Mouse (Mus musculus) liver, embryonic 13.5 days (tissue): ENCODE results near the gene Rabgap1l. TPM values are rescaled to one million over a fixed set of nuclear protein-coding genes. Genes with fewer than 3 reads are reported as not detected.
A peak's percentile ranks its signal among the peaks of the same experiment; 100 is the strongest.

ENCODE experiments used
- ATAC-seq: fragments of 200-750 bp; cut with Nextera tagmentation; 2 replicates; pipeline ENCODE4 v1.8.0; 2017; ENCODE audit warnings: low read depth, mild to moderate bottlenecking, moderate number of reproducible peaks, moderate library complexity
- DNase-seq: peaks from one replicate; pipeline ENCODE4 v3.0.0; 2022
- H3K27ac ChIP-seq: fragments of 300-500 bp; sonication (generic); 2 replicates; pipeline ENCODE4 v1.5.1; 2015; ENCODE audit warnings: moderate library complexity, mild to moderate bottlenecking, inconsistent platforms
- H3K27me3 ChIP-seq: fragments of 300-500 bp; sonication (generic); 2 replicates; pipeline ENCODE4 v1.6.1; 2015; ENCODE audit warnings: mild to moderate bottlenecking, inconsistent platforms
- H3K36me3 ChIP-seq: fragments of 300-500 bp; sonication (generic); 2 replicates; pipeline ENCODE4 v1.6.1; 2015; ENCODE audit warnings: mild to moderate bottlenecking, inconsistent platforms
- H3K4me1 ChIP-seq: fragments of 300-500 bp; sonication (generic); replicated peaks from 2 replicates; pipeline ENCODE4 v1.6.1; 2015; ENCODE audit warnings: inconsistent platforms
- H3K4me2 ChIP-seq: fragments of 300-500 bp; sonication (generic); 2 replicates; pipeline ENCODE4 v1.6.1; 2015; ENCODE audit warnings: inconsistent platforms, mild to moderate bottlenecking, moderate library complexity
- H3K4me3 ChIP-seq: fragments of 300-500 bp; sonication (generic); replicated peaks from 2 replicates; pipeline ENCODE4 v1.5.1; 2015; ENCODE audit warnings: mild to moderate bottlenecking, inconsistent platforms
- H3K9ac ChIP-seq: fragments of 300-500 bp; sonication (generic); 2 replicates; pipeline ENCODE4 v1.6.1; 2015; ENCODE audit warnings: mild to moderate bottlenecking, inconsistent platforms
- H3K9me3 ChIP-seq: fragments of 300-500 bp; sonication (generic); replicated peaks from 2 replicates; pipeline ENCODE4 v1.6.1; 2016; ENCODE audit warnings: inconsistent platforms
- WGBS: fragments of 180-500 bp; shearing (Covaris S2); methylation state at CpG from one replicate; pipeline ENCODE4 v1.1.7; 2015; ENCODE audit not compliant: insufficient replicate concordance; 5-methylcytosine and 5-hydroxymethylcytosine counted together
- polyA plus RNA-seq: library from polyadenylated mRNA; unstranded; fragments of >200 nt; fragmentation: Nextera tagmentation; extraction: Ambion mirVana; gene quantifications from 2 replicates; pipeline ENCODE4 v1.2.1, GENCODE M21; 2015

Gene Rabgap1l
- polyA plus RNA-seq, 1 experiment from 2014 or later: 37.5 TPM

DNA sequence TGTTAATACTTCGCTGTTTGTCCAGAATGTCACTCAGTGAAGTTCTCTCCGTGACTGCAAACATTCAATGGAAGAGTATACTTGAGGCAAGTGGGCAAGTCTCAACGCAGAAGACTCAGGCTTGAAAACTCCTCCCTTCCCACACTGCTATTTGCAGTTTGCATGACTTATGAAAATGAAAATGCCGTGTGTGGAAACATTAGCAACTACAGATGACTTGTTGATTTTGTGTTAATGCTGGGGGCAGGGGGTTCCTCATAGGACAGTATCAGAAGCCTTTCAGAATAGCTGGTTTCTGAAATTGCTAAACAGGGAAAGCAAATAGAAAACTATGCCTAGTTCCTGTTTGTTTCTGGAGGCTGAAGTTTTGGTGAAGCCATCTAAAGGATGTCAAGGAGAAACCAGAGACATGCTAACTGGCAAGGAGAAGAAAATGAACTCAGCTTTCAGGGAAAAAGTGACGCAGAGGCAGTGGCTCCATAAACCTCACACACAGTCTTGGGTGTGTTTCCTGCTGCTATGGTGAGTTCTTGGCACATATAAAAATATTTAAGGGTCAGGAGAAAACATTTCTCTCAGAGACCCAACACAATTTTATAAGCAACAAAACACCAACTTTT, 541.5 kb downstream of the Rabgap1l start:
- WGBS: 74% methylated on average over 5 of the region's 5 CpGs
- Histone ChIP-seq H3K9ac (no peak overlapping the region), H3K27ac (no peak overlapping the region), H3K9me3 (no peaks in the 10 kb centered on the region), H3K4me2 (no peak overlapping the region), H3K4me3 (no peak overlapping the region), H3K36me3 (peaks cover 10% of the 10 kb centered on the region), H3K4me1 (no peaks in the 10 kb centered on the region), H3K27me3 (no peaks in the 10 kb centered on the region)
- no peak for ATAC-seq
- DNase-seq: no peak

DNA sequence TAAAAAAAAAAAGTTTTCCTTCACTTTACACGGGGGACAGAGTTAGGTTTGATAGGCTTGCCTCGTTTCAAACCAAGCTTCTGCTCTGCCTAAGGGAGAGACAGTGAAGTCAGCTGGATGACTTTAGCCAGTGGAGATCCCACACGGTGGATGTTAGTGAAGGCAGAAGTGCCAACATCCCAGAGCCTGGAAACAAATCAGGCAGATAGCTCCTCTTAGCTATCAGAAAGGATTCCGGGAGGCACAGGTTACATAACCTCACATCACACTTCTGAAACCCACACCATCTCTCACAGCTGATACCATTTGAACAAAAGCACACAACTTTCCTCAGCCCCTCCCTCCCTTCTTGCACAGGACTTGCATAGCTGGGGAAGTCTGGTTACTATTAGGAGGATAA, 542.2 kb downstream of the Rabgap1l start:
- H3K9ac ChIP-seq: no peak overlapping the region
- DNase-seq: no peak
- H3K4me1 ChIP-seq: no peaks in the 10 kb centered on the region
- WGBS: 54% methylated on average over 4 of the region's 4 CpGs
- ATAC-seq: no peak
- no peaks in the 10 kb centered on the region for H3K9me3 ChIP-seq
- peaks cover 8% of the 10 kb centered on the region for H3K36me3 ChIP-seq
- no peaks in the 10 kb centered on the region for H3K27me3 ChIP-seq
- H3K27ac ChIP-seq: no peak overlapping the region
- no peak overlapping the region for H3K4me3 ChIP-seq
- H3K4me2 ChIP-seq: no peak overlapping the region

DNA sequence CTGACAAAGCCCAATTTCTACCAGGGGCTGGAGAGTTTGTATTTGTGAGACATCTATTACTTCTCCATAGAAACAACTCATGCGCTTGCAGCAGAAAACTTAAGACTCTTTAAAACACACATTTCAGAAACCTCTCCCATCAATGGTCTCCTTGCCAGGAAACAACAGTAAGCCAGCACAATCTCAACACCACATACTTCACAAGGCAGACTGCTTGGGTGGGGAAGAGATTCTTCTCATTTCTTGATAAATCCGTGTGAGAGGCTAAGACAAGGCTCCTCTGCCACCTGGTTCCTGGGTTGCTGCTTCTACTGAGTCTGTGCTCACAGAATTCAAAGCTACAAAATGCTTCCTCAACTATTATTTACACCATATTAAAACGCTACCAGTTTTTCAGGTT, 543.2 kb downstream of the Rabgap1l start:
- H3K36me3 ChIP-seq: no peaks in the 10 kb centered on the region
- 58% methylated on average over 3 of the region's 3 CpGs for WGBS
- no peaks in the 10 kb centered on the region for H3K9me3 ChIP-seq
- no peaks in the 10 kb centered on the region for H3K27me3 ChIP-seq
- ATAC-seq (no peak), DNase-seq (no peak)
- H3K4me1 ChIP-seq: no peaks in the 10 kb centered on the region
- no peak overlapping the region for H3K27ac ChIP-seq
- H3K9ac ChIP-seq: no peak overlapping the region
- H3K4me3 ChIP-seq: no peak overlapping the region
- no peak overlapping the region for H3K4me2 ChIP-seq

DNA sequence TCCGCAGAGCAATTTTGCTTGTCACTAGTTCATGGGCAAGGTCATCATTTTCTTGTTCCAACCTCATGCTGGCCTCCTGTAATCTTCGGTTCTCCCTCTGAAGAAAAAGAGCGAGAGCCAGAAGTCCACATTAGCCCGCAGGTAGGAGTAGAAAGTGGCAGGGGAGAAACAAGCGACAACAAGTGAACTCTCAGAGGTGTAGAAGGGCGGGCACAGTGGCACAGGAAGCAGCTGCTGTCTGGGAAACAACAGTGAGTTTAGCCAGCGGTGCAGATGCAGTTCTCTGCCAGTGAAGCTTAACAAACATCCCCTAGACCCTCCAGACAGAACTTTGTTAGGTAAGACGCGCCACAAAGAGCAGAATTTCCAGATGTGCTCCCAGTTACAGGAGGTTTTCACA, 545.5 kb downstream of the Rabgap1l start:
- no peaks in the 10 kb centered on the region for H3K4me1 ChIP-seq
- H3K36me3 ChIP-seq: no peaks in the 10 kb centered on the region
- no peak for ATAC-seq
- no peaks in the 10 kb centered on the region for H3K9me3 ChIP-seq
- 74% methylated on average over 9 of the region's 9 CpGs for WGBS
- no peak overlapping the region for H3K4me2 ChIP-seq
- H3K9ac ChIP-seq: no peak overlapping the region
- no peak overlapping the region for H3K4me3 ChIP-seq
- no peak for DNase-seq
- no peak overlapping the region for H3K27ac ChIP-seq
- no peaks in the 10 kb centered on the region for H3K27me3 ChIP-seq

DNA sequence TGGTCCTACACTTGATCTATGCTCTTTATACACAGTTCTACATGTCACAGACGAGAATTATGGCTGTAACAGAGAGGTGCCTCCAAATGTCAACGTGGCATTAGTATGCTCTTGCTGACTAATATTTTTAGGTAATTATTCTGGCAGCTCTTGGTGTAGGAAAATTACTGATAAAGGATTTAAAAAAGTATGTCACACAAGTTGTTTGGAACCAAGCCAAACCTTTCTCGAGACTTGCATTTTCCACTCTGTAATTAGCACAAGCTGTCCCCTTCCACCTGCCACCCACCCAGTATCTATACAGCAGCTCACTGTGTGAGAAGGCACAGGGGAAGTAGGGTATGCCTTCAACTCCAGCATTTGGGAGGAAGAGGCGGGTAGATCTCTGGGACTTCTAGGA, 546.2 kb downstream of the Rabgap1l start:
- H3K4me1 ChIP-seq: no peaks in the 10 kb centered on the region
- H3K9me3 ChIP-seq: no peaks in the 10 kb centered on the region
- H3K36me3 ChIP-seq: no peaks in the 10 kb centered on the region
- H3K4me3 ChIP-seq: no peak overlapping the region
- no peak overlapping the region for H3K27ac ChIP-seq
- ATAC-seq: no peak
- H3K9ac ChIP-seq: no peak overlapping the region
- no peaks in the 10 kb centered on the region for H3K27me3 ChIP-seq
- DNase-seq: no peak
- H3K4me2 ChIP-seq: no peak overlapping the region
- 61% methylated on average over 4 of the region's 4 CpGs for WGBS

DNA sequence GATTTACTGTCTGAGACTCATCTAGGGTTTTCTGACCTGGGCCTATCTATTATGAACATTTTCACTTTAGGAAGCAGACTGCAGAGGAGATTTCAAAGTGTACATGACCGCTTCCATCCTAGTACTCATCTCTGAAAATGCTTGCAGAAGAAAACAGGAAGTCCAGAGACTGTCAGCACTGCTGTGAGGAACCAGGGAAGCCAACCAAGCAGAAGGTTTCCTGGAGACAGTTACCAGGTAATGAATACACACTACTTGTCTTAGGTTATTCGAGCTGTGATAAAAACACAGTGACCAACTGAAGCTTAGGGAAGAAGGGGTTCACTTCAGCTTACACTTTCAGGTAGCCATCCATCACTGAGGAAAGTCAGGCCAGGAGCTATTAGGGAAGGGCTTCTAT, 547.1 kb downstream of the Rabgap1l start:
- H3K4me3 ChIP-seq: no peak overlapping the region
- H3K9me3 ChIP-seq: no peaks in the 10 kb centered on the region
- H3K36me3 ChIP-seq: no peaks in the 10 kb centered on the region
- ATAC-seq (no peak), DNase-seq (no peak)
- no peak overlapping the region for H3K9ac ChIP-seq
- no peaks in the 10 kb centered on the region for H3K4me1 ChIP-seq
- H3K27me3 ChIP-seq: no peaks in the 10 kb centered on the region
- H3K27ac ChIP-seq: no peak overlapping the region
- no peak overlapping the region for H3K4me2 ChIP-seq
- 46% methylated on average over 2 of the region's 2 CpGs for WGBS

DNA sequence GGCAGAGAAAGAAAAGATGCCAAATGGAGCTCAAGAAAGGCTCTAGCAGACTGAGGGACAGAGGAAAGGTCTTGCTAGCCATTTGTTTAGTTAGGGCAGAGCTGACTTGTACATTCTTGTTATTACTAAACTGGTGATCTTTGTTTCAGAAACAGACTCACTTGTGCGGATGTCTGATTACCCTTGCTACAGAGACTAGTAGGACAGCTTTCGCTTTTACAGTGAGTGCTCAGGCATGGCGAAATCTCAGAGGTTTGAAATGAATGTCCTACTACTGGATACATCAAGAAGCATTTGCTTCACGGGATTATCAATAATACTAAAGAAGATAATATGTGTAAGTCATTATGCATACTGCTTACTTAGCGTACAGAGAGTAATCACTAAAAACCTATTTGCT, 548.3 kb downstream of the Rabgap1l start:
- DNase-seq: no peak
- 78% methylated on average over 5 of the region's 5 CpGs for WGBS
- no peak overlapping the region for H3K9ac ChIP-seq
- H3K4me3 ChIP-seq: no peak overlapping the region
- no peaks in the 10 kb centered on the region for H3K4me1 ChIP-seq
- H3K4me2 ChIP-seq: no peak overlapping the region
- ATAC-seq: no peak
- no peaks in the 10 kb centered on the region for H3K27me3 ChIP-seq
- no peaks in the 10 kb centered on the region for H3K36me3 ChIP-seq
- H3K9me3 ChIP-seq: no peaks in the 10 kb centered on the region
- no peak overlapping the region for H3K27ac ChIP-seq

DNA sequence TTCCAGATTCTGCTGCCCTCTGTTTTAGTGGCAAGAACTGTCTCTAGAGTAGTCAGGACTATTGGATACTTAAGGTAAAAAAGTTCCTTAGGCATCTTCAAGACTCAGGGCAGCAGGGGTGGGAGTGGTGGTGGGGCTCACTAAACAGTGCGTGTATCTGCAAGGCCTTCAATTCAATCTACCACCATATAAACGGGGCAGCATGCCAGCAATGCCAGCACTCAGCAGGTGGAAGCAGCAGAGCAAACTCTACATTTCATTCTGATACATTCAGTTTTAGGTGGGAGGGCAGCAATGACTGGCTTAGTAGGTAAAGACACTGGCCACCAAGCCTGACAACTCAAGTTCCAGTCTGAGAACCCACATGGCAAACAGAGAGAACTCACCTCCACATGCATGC, 552.9 kb downstream of the Rabgap1l start:
- no peak for ATAC-seq

DNA sequence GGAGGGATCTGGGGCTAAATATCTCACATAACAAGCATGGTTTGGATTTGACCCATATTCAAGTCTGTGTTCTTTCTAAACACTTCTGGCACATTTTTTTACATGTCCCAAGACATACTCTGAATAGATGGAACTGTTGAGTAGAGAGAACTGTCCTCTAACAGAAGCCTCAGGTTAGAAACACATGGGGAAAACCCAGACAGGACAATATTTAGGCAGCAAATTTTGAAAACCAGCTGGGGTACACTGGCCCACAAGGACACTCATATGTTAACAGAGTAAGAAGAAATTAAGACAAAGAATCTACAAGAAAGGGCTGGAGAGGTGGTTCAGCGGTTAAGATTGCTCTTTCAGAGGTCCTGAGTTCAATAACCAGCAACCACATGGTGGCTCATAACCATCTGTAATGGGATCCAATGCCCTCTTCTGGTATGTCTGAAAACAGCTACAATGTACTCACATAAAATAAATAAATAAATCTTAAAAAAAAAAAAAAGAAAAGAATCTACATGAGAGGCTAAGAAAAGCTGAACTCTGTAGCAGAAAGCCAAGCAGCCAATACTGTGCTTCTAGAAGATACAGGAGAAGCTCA, 554.1 kb downstream of the Rabgap1l start:
- H3K36me3 ChIP-seq: peaks cover 7% of the 10 kb centered on the region; the same call in 1 of the 2 replicates
- no peak overlapping the region for H3K9ac ChIP-seq
- no peak overlapping the region for H3K4me2 ChIP-seq
- H3K27me3 ChIP-seq: no peaks in the 10 kb centered on the region
- WGBS: 71% methylated on average over 1 of the region's 1 CpGs
- no peak for ATAC-seq
- H3K9me3 ChIP-seq: no peaks in the 10 kb centered on the region
- no peak overlapping the region for H3K4me3 ChIP-seq
- DNase-seq: no peak
- no peaks in the 10 kb centered on the region for H3K4me1 ChIP-seq
- H3K27ac ChIP-seq: no peak overlapping the region

More for the DNA sequence above, 552.9 kb downstream of the Rabgap1l start:
- no peak overlapping the region for H3K9ac ChIP-seq
- H3K9me3 ChIP-seq: no peaks in the 10 kb centered on the region
- no peak for DNase-seq
- H3K36me3 ChIP-seq: peaks cover 7% of the 10 kb centered on the region; the same call in 1 of the 2 replicates
- H3K4me1 ChIP-seq: no peaks in the 10 kb centered on the region
- no peak overlapping the region for H3K27ac ChIP-seq
- H3K27me3 ChIP-seq: no peaks in the 10 kb centered on the region
- H3K4me3 ChIP-seq: no peak overlapping the region
- H3K4me2 ChIP-seq: no peak overlapping the region
- WGBS: 74% methylated on average over 2 of the region's 2 CpGs

DNA sequence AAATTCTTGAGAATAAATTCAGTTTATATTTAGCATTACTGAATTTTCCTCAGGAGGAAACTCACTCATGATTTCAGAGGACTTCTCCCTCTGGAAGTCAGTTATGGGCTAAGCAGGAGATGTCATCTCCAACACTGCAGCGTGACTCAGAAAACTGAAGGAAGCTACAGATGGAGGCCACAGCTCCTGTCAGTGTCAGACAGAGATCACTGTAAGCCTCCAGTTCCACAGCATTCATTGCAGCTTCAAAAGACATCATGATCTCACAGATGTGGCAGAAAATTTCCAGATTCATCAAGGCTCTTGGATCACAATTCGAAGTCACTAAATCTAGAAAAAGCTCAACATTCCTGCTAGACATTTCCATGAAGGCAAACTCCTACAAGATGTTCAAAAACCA, 555.0 kb downstream of the Rabgap1l start:
- Histone ChIP-seq H3K9me3 (no peaks in the 10 kb centered on the region), H3K36me3 (peaks cover 7% of the 10 kb centered on the region; the same call in 1 of the 2 replicates), H3K4me1 (no peaks in the 10 kb centered on the region), H3K4me2 (no peak overlapping the region), H3K4me3 (no peak overlapping the region), H3K27me3 (no peaks in the 10 kb centered on the region), H3K27ac (no peak overlapping the region), H3K9ac (no peak overlapping the region)
- ATAC-seq: no peak
- DNase-seq: no peak
- WGBS: 80% methylated on average over 2 of the region's 2 CpGs

DNA sequence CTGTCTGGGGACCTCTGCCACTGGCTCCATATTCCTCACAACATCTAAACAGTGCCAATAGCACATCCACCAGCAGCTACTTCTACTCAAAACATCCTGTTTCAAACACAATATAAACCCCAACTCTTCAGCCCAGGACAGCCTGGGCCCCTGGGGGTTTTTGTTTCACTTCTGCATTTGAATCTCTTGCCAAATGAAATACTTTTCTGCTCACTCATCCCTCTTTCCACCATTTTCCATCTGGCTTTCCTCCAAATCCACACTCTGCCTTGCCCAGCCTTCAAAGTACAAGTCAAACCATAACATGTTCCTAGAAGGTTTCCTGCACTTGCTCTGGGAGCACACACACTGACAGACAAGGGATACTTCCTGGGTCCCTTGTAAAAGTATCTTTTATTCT, 559.1 kb downstream of the Rabgap1l start:
- Histone ChIP-seq H3K36me3 (peaks cover 7% of the 10 kb centered on the region; the same call in 1 of the 2 replicates), H3K9me3 (no peaks in the 10 kb centered on the region), H3K4me2 (no peak overlapping the region), H3K4me3 (no peak overlapping the region), H3K27ac (peak overlapping the region; percentile 47), H3K27me3 (no peaks in the 10 kb centered on the region), H3K9ac (0 out of 2 replicates have a peak overlapping the region, but pooled peaks have one; percentile 7), H3K4me1 (0 out of 2 replicates have a peak, but pooled peaks cover 2% of the 10 kb centered on the region)
- ATAC-seq (no peak), DNase-seq (no peak)

DNA sequence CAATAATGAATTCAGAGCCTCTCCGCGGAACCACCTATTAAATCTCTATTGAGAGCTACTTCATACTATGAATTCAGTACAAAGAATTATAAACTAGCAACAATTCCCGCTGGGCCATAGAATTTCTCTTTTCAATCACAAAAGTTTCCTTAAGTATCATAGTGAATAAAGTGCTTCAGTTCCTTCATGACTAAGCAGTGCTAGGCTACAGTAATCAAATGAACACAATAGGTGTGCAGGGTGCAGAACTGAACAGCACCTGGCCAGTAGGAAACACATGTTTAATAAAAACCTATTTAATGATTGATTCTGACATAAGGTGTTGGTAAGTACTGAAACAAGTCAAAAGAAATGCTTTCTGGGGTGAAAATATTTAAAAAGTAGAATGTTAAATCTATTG, 560.9 kb downstream of the Rabgap1l start:
- Histone ChIP-seq H3K9me3 (no peaks in the 10 kb centered on the region), H3K27ac (no peak overlapping the region), H3K4me3 (no peak overlapping the region), H3K9ac (no peak overlapping the region), H3K36me3 (no peaks in the 10 kb centered on the region), H3K27me3 (no peaks in the 10 kb centered on the region), H3K4me2 (no peak overlapping the region), H3K4me1 (peaks cover 10% of the 10 kb centered on the region)
- no peak for ATAC-seq
- WGBS: 90% methylated on average over 3 of the region's 3 CpGs
- DNase-seq: no peak
